Mouse (Mus musculus) monocyte, adult 5-6 weeks (primary cell): ENCODE results near the gene Sox1. TPM values are rescaled to one million over a fixed set of nuclear protein-coding genes. Genes with fewer than 3 reads are reported as not detected.

ENCODE experiments used
- ATAC-seq: fragments of 153-309, 156-312 bp; replicated peaks from 2 replicates; pipeline ENCODE4 v1.8.0; 2017; ENCODE audit warnings: mild to moderate bottlenecking; ENCODE audit not compliant: low TSS enrichment, insufficient number of reproducible peaks, severe bottlenecking, poor library complexity, low FRiP score
- total RNA-seq: library from RNA; stranded (forward); fragments of 200-1000, 200-491, 200-594 nt; gene quantifications from 3 replicates; pipeline ENCODE4 v1.2.3, GENCODE M21; 2017

The Sox1 gene
- total RNA-seq = not detected in 3 replicates

DNA sequence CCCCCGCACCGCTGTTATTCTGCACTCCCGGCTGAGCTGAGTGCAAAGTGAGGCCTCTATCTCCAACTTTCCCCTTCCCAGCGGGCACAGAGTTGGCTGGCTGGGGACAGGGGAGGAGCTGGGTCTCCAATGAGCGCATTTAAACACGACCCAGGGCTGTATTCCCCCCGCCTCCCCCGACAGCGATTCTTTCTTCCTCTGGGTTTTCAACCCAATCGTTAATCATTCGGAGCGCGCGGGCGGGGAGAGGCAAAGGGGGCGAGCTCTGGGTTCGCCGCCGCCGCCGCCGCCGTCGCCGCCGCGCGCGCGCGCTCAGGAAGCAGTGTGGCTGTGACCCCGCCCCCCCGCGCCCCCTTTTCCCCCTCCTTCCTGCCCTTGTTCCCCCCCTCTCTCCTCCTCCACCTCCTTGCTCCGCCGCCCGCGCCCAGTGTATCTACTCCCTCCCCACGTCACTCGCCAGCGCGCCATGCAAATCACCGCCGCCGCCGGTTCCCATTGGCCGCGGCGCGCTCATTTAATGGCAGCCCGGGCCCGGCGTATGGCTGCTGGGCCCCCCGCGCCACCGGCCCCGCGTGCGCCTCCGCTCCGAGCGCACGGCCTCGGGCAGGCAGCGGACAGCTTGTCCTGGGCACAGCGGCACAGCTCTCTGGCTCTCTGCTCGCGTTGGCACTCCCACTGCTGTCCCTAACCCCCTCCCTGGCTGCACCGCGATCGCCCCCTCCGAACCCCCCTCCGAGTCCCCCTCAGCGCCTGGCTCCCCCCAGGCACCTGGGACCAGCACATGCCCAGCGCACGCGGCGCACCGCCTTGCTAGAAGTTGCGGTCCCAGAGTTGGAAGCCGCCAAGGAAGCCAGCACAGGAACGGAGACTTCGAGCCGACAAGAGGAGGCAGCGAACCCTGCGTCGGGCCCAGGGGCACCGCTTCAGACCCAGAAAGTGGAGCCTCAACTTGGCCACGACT is at the start of gene Sox1:
Sox1 (plus strand) TSS at position 225 of the 961 bp plus-strand sequence.
- no peak for ATAC-seq

GRCm38 (mm10) chr8:12345881-12346280 is 49.2 kb upstream of the Sox1 start:
- ATAC-seq = no peak

- no peak for ATAC-seq
These were observed 48.2 kb upstream of the Sox1 start for GRCm38 (mm10) chr8:12346870-12347269.

DNA sequence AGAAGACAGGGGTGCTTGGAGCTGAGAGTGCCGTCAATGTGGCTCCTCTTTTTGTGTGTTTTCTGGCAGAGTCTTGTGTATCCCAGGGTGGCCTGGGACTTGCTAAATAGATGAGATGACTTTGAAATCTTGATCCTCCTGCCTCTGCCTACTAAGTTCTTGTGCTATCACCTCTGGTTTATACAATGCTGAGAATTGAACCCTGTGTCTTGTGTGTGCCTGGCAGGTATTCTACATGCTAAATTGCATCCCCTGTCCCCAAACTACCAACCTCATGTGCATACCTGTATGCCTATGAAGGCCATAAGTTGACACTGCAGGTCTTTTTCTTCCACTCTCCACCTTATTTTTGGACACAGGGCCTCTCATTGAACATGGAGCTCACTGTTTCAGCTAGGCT is 46.8 kb upstream of the Sox1 start:
- ATAC-seq = no peak

- no peak for ATAC-seq
These were observed 45.5 kb upstream of the Sox1 start for GRCm38 (mm10) chr8:12349591-12349990.

DNA sequence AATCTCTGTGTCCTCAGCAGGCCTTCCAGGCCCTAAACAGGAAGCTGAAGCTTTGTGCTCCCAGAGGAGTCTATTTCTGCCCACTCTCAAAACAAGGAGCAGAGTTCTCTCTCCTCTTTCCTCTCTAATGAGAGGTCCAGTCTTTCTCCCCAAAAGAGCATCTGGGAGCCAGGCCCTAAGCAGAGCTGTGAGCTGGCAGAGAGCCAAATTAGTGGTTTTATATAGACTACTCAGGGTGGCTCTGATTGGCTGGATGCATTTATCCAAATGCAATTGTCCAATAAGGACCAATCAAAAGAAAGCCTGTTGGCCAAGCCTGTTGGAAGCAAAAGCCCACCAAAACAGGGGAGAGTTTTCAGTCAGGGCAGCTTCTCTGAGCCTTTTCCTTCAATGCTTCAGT is 44.0 kb upstream of the Sox1 start:
- ATAC-seq = no peak

DNA sequence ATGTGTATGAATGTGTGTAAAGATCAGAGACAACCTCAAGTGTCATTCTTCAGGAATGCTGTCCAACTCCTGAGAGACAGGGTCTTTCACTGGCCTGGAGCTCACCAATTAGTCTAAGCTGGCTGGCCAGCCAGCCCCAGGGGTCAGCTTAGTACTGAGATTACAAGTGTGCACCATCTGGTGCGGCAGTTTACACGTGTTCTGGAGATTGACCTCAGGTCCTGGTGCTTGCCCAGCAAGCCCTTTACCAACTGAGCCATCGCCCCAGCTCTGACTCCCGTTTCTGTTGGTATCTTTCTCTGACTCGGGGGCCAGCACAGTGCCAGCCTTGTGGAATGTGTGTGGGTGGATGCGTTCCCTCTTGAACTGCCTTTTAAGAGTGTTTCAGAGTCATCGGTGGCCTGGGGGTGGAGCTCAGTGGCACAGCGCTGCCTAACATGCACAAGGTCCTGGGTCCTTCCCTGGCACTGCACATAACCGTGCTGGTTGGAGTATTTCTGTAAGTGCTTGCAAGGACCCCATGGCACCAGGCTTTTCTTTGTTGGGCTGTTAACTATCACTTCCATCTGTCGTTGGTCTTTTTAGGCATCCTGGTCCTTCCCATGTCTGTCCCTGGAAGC is 40.6 kb upstream of the Sox1 start:
- ATAC-seq = no peak

- ATAC-seq = no peak
These were observed 26.9 kb upstream of the Sox1 start for GRCm38 (mm10) chr8:12368161-12368560.

DNA sequence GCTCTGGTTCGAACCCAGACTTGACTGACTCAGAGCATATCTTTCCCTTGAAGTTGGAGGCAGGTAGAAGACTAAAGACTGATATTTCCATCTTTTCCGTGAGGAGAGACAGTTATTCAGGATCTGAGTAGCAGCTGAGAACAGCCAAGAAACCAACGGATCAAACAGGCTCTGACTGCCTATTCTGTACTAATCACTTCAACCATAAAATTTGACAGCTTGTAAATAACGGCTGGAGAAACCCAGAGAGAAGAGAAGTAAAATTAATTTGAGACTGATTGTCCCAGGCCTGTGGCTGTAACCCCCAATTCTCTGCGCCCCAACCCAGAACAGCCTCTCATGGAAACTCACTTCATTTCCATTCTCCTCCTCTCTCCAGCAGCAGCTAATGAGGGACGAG is 26.2 kb upstream of the Sox1 start:
- no peak for ATAC-seq

- no peak for ATAC-seq
These were observed 14.0 kb upstream of the Sox1 start for GRCm38 (mm10) chr8:12381111-12381510.

GRCm38 (mm10) chr8:12382707-12383561 is 12.2 kb upstream of the Sox1 start:
- ATAC-seq = no peak

DNA sequence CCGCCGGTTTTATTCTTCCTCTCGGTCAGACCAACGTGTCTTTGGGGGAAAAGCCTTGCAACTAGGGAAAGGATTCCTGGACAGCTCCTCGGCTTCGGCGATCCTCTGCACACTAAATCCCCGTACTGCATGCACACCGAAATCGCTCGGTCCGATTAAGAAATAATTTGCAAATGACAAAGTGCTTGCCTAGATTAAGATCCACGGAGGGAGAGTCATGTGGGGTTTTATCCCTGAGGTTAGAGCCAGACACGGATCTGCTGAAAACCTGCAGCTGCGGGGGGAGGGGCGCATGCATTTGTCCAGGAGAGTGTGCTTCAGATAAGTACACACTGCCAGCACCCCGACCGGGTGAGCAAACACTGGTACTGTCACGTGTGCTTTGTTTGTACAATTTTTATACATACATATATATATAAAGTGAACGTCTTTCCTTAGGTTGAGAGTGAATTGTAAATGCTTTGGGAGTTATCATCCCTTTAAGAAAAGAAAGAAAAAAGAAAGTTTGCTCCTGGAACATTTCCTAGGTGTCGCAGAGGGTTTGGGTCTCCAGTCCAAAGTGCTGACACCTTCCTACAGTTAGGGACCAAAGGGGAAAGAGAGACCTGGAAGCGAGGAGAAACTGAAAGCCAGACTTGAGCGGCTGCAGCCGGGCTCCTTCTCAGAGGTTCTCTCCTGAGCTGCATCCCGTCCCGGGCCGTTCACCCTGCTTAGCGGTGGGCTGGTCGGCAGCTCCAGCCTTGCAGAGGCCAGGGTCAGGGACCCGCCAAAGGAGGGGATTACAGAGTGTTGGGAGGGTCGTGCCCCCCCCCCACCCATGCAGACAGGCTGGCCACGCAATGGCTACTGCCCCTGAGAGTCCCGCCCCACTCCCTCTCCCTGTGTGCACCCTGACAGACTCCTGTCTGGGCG is 10.9 kb upstream of the Sox1 start:
- no peak for ATAC-seq

DNA sequence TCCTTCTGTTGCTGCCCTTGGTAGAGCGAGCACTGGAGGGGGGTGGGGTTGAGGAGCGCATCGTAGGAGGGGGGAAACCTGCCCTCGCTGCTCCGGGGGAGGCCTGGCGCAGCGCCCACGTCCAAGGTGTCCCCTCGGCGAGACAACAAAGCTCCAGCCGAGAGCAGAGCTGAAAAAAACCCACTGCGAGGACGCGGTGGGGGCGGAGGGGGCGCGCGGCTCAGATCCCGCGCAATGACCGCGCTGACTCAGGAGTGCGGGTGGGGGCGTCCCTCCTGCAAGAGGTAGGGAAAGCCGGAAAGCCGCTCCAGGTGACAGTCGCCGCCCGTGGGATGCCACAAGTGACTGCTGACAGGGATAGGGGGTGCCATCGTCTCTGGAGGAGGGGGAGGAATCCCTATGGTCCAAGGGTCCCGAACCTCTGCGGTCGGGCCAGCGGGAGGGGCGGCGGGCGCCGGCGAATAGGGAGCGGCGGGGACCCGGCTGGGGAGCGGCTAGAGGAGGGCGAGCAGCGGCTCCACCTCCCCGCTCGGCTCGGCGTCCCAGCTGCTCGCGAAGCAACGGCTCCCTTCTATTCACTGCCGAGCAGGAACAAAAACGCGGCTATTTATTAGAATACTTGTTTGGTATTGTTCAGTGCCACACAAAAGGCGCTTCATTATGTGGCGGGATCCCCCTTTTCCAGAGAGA is 10.0 kb upstream of the Sox1 start:
- ATAC-seq = no peak

GRCm38 (mm10) chr8:12385686-12386488 is 9.2 kb upstream of the Sox1 start:
- ATAC-seq = no peak

DNA sequence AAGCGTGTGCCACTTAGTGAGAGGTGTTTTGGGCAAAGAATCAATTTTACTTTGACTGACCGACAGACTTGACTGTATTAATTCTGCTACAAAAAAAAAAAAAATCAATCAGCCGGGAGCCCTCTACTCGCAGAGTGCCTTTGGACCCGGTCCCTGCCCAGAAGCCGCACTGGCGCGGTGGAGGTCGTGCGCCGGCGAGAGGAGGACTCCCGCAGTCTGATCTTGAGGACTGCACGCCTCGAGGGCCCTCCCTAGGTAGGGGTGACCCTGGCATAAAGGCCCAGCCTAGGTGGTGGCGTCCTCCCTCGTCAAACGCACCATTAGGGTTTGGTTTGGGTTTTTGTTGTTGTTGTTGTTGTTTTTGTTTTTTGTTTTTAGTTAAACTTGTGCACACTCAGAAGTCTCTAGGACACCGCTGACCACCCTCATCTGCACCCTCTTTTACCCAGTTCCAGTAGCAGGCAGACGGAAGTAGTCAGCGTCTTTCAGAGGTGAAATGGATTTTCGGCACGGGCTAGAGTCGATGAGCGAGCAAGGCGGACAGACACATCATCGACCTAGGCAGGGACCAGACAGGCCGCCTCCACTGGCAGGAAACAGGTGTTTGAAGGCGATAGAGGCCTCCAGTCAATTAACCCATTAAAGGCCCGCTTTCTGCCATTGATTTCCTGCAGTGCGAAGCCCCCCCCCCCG is 8.4 kb upstream of the Sox1 start:
- ATAC-seq = no peak

GRCm38 (mm10) chr8:12387223-12387860 is 7.8 kb upstream of the Sox1 start:
- ATAC-seq = no peak
